Mouse (Mus musculus): Measurements from ENCODE around the gene Stx11.

- no peak for TF ChIP-seq POLR2A (IDR thresholded peaks at IDR 0.05; ENCODE audit: control insufficient read depth, low read depth, low read length)
- TF ChIP-seq CTCF (IDR thresholded peaks at IDR 0.05; ENCODE audit: control insufficient read depth, insufficient read depth, insufficient replicate concordance, low read depth, low read length), result no peak
Observed at GRCm38 (mm10) chr10:12904140-12904528, 60.0 kb downstream of the Stx11 start.
